Mouse (Mus musculus): ENCODE results near the gene Hsd3b7. TPM values are rescaled to one million over a fixed set of nuclear protein-coding genes. Genes with fewer than 3 reads are reported as not detected.
"Not testable (repeated sequence)": the region's sequence is repeated elsewhere in the genome, so short reads cannot be mapped to it uniquely, and the experiment has no call there.

Hsd3b7 gene
- total RNA-seq, 2 experiments from 2014 or later: 26.8 to 31.3 TPM

DNA sequence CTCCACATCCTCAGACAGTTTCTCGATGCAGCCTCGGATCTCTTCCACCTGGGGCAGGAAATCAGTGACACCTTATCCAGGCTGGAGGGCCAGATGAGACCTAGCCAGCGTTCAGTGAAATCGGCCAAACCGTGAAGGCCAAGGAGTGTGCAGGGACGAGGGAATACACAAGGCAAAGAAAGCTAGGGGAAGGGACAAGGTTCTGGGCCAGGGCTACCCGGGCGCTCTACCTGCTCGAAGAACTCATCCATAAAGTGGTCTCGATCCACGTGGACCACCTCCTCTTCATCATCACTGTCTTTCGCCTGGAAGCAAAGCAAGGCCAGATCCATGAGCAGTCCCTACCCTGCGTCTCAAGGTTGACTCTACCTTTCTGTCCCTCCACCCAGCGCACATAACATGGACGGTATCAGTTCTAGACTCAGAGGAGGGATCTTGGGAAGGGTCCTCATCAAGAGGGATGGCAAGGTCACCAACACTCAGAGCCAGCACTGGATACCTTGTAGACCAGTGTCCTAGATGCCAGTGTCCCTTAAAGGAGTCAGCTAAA, 14.8 kb downstream of the Hsd3b7 start:
- no peak for ATAC-seq (replicated peaks; ENCODE audit: poor library complexity)

DNA sequence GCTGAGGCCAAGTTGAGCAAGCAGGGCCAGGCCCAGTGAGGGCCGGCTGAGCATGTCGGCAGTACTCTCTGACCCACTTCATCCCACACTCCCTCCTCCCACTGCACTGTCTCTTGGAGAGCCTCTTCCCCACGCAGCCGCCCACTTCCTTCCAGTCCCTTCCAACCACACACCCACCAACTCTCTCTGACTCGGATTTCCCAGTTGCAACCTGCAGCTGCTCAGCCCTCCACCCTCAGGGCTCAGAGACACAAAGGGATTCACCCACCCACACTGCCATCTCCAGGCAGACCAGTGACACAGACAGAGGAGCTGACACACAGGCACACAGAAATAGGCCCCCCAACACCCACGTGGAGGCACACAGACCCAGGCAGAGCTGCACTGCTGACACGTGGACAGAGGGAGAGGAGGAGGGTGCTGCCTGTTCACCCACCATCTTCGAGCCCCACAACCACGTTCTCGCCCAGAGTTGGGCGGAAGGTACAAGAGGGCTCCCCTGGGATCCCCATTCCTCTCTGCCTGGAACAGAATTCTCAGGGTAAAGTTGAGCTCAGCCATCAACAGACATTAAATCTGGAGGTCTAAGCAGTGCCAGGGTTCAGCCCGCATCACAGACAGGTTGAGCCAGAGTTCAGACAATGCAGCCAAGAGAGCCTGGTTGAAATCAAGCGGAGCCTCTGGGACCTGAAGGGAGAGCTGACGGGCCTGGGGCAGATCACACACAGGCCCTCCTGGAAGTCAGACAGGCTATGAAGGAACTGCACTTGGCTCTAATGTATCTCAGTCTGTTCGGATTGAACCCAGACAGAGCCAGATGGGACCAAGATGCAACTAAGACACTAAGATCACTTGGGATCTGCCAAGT, 15.8 kb downstream of the Hsd3b7 start:
- peak; percentile 97 for ATAC-seq (replicated peaks; ENCODE audit: poor library complexity)

DNA sequence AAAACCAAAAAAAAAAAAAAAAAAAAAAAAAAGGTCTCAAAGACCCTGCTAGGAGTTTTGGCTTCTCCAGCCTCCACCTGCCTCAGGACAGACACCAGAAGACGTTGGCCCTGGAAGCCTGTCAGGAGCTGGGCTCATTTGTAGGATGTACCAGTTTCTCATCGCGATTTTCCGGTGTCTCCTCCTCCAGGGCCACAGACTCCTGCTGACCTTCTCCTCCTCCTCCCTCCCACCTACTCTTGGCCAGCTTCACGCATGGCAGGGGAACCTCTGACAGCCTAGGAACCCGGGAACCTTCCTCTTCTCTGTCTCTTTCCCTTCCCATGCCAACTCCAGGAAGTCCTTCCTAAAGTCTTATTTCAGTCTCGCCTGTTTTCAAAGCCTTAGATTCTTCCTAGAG, 16.6 kb downstream of the Hsd3b7 start:
- ATAC-seq (replicated peaks; ENCODE audit: poor library complexity): no peak

DNA sequence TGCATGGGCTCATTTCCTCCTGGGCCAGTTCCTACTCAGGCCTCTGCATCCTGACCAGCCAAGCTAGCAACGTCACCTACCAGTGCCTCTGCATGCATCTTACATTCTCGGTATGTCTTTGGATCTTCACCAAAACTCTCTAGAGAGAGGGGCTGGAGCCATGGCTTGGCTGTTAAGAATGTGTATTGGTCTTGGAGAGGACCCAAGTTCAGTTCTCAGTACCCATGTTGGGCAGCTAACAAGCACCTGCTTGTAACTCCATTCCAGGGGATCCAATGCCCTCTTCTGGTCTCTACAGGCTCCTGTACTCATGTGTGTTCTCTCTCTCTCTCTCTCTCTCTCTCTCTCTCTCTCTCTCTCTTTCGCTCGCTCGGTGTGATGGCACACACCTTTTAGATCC, 17.4 kb downstream of the Hsd3b7 start:
- no peak for ATAC-seq (replicated peaks; ENCODE audit: poor library complexity)

DNA sequence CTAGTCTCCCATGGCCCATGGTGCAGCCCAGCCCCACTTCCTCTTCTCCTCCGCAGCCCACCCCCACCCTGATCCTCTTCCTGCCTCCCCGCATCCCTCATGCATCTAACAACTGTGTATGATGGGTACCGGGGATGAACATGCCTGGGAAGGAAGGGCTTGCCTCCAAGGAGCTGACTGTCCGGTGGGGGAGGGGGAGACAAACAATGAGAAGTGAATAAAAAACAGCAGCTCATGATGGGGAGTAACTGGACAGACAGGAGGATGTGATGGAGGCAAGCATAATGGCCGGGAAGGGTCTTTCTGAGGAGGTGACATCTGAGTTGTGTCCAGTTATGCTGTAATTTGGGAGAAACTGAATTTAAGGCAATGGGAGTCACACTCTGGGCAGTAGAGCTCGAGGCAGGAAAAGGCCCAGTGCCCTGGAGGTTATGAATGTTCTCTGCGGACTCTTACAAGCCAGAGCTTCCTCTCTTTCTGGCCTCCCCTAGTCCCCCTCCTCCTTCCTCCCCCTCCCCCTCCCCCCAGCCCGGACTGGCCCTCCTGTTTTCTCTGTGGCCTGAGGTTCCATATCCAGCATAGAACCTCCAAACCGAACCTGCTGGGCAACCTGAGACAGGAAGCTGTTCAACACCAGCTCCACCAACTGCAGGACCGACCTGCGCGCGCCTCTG, 20.6 kb downstream of the Hsd3b7 start:
- no peak for ATAC-seq (replicated peaks; ENCODE audit: poor library complexity)

DNA sequence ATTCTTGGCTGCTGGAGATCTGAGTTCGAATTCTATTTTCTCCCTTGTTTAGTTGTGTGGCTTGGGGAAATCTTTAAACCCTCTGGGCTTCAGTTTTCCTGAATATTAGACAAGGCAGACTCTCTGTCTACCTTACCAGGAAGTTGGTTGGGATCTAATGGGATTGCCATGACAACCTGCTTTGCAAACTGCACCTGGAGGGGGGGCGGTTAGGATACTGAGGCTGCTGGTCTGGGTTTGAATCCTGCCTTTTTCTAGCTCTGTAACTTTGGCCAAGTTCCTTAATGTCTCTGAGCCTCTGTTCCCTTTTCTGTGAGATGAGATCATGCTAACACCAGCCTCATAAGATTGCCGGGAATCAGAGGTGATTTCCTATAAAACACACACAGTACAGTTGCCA, 22.1 kb downstream of the Hsd3b7 start:
- ATAC-seq (replicated peaks; ENCODE audit: poor library complexity): no peak; the same call in 1 of the 2 replicates

DNA sequence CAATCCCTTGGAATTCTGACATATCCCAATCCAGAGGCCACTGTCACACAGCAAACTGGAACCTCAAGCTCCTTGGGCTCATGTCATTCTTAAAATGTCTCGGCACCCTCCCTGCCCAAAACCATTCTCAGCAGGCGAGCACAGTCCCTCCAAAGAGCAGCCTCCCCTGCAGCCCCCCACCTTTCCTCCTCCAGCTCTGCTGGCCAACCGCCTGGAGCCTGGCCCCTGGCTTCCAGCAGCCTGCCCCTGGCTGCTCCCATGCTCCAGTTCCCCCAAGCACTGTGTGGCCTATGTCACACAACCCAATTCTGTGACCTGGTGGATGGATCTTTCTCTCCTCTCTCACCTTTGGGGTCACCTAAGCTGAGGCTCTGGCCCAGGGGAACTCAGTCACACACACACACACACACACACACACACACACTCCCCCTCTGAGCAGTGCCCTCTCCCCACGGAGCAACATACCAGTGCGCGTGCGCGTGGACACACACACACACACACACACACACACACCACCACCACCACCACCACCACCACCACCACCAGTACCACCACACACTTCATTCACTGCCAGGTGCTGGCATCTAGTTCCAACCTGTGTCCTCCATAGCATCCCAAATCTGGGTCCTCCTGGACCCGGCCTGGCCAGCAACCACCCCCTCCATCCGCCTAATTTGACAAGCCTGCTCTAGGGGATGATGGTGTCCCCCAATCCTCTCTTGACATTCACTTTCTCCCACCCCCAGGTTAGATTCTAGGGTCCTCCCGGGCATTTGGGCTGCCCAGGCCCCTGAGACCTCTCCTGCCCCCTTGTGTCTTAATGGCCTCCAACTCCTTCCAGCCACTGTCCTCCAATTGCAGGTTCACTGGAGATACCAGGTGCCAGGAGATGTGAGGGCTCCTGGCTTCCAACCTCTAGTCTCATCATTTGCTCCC, 23.1 kb downstream of the Hsd3b7 start:
- no peak for ATAC-seq (replicated peaks; ENCODE audit: poor library complexity)

DNA sequence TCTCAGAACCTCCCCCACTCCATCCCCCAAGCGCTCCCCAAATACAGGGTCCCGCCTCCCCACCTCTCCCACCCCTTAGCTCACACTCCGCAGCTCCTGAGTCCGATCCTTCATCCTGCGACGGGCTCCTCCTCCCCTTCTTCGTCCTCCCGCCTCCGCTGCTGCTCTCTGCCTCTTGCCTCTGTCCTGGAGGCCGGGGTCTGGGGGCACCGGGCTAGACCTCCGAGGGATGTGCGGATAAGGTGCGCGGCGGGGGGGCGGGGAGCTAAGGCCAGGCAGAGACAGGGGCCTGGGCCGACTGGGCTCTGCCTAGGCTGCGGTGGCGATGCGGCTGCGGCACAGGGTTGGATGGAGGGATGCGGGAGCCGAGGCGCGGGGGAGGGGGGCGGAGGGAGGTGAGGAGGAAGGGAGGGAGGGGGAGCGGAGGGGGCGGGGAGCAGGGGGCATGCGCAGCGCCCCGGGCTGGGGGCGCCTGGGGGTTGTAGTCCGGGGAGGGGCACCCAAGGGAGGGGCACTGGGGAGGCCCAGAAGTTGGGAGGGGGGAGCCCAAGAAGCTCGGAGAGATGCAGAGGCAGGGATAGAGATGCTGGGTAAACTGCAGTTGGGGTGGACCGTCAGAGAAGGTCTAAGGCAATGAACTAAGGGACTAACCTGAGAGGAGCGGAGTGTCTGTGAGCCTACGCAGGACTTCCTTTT, 23.9 kb downstream of the Hsd3b7 start, which contains the start of the genes Stx4a and Stx1b:
Gene Stx4a, plus strand, starts transcription at position 119 of the 696 bp plus-strand sequence.
Gene Stx1b, minus strand, starts transcription at position 374 of the 696 bp plus-strand sequence.
- no peak for ATAC-seq (replicated peaks; ENCODE audit: poor library complexity)

DNA sequence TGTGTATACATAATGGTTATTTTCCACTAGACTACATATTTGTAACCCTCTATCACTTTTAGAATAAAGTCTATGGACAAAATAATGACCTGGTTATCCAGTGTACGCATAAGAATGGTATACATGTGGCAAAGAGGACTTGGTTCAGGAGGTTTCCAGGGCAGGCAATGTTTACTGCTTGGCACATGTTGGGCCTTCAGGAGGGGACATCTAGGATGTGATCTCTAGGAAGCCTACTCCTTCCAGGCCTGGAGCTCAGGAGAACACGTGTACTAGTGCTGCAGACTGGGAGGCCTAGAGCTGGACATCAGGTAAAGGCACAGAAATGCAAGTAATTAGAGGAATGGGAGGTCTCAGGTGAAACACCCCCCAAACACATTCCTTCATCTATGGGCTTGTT, 35.1 kb downstream of the Hsd3b7 start:
- no peak for ATAC-seq (replicated peaks; ENCODE audit: poor library complexity)

DNA sequence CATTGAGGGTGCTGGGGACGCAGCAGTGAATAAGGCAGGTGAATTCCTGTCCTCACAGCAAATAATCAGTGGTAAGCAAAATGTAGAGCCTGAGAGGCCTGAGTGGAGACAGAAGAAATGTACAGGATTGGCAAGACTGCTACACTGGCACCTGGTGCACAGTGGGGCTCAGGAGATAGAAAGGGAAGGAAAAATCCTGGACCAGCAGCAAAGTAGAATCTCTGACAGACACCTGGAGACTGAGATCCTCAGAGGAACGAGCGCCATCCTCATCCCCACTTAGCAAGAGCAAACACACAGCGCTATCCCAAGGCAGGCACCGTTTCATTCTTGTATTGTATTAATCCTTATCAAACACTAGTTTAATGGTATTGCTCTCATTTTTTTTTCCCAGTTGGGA, 37.1 kb downstream of the Hsd3b7 start:
- ATAC-seq (replicated peaks; ENCODE audit: poor library complexity): no peak

DNA sequence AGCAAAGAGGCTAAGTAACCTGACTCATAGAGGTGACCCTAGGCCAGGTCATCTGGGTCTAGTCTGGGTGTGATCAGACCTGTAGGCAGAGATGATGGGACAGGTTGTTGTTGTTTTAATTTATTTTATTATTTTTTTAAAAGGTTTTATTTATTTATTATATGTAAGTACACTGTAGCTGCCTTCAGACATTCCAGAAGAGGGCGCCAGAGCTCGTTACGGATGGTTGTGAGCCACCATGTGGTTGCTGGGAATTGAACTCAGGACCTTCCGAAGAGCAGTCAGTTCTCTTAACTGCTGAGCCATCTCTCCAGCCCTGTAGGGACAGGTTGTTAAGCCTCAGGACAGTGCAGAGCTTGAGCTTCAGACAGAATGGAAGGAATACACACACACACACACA, 37.5 kb downstream of the Hsd3b7 start:
- not testable (repeated sequence) for ATAC-seq (replicated peaks; ENCODE audit: poor library complexity)

DNA sequence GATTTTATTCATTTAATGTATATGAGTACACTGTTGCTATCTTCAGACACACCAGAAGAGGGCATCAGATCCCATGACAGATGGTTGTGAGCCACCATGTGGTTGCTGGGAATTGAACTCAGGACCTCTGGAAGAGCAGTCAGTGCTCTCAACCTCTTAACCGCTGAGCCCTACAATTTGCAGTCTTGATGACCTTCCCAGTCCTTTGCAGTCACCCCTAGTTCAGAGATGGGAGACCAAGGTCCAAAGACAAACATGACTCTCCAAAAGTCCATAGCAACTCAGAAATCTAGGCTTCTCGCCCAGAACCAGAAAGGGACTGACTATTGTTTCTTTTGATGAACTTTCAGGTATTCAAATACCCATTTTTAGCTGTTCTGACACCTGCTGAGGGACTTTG, 39.6 kb downstream of the Hsd3b7 start:
- not testable (repeated sequence) for ATAC-seq (replicated peaks; ENCODE audit: poor library complexity)

DNA sequence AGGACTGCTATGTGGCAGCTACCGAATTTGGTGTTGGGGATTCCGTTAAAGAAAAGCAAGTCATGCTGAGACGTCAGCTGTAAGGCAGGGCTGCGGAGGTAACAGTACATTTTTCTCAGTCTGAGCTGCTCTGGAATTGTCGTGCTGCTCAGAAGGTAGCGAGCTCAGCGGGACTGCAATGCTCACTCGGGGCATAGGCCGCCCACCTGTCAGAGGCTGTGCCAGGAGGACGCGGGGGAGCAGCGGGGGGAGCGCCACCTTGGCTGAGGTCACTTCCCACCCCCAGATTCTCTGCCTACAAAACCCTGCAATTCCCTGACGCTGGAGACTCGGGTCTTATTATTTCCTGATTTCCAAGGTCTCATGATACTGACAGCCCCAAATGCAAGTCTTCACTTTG, 40.5 kb downstream of the Hsd3b7 start:
- peak; percentile 45 for ATAC-seq (replicated peaks; ENCODE audit: poor library complexity)

DNA sequence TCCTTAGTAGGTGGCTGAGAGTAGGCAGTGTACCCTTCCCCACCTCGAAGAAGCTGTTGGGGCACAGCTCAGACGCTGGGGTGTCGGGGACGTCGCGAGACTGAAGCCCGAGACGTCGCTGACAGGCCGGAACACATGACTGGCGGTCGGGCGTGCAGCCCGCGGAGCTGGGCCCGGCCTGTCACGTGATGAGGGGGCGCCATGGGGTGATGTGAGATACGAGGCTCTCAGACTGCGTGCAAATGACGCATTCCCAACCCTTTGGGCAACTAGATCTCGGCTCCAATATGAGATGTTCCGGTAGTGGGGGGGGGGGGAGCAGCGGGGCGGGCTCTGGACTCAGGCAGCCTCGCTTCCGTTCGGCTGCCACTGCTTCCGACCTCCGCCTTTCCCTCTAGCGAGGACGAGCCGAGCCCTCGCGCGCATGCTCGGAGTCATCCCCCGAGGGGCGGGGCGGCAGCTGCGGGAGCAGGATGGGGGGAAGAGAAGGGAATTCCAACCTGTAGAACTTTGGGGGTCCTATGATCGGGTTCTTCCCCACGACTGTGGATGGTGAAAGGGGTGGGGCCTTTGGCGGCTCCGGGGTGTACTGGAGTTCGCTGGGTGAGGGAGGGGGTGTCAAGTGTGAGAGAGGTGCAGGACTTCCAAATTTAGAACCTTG, 41.1 kb downstream of the Hsd3b7 start:
- peak; percentile 82 for ATAC-seq (replicated peaks; ENCODE audit: poor library complexity)

DNA sequence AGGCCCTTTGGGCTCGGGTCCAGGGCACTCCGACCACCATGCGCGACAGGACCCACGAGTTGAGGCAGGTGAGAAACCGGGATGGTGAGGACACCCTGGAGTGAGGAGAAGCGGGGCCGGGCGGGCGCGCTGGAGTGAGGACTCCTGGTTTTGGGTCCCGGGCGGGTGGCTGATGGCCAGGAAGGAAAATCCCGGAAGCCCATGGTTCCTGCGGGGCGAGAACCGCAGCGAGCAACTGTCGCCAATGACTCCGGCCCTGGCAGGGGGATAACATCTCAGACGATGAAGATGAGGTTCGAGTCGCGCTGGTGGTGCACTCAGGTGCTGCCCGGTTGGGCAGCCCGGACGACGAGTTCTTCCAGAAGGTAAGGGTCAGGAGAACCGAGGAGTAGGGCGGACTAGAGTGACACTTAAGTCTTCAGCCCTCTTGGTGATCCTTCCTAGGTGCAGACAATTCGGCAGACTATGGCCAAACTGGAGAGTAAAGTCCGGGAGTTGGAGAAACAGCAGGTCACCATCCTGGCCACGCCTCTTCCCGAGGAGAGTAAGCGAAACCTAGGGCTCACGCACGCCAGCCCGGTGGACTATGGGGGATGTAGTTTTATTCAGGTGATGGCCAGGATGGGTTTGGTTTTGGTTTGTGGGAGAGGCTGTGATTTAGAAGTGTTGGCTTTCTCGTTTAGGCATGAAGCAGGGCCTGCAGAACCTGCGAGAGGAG, 41.8 kb downstream of the Hsd3b7 start:
- ATAC-seq (replicated peaks; ENCODE audit: poor library complexity): peak; percentile 66

DNA sequence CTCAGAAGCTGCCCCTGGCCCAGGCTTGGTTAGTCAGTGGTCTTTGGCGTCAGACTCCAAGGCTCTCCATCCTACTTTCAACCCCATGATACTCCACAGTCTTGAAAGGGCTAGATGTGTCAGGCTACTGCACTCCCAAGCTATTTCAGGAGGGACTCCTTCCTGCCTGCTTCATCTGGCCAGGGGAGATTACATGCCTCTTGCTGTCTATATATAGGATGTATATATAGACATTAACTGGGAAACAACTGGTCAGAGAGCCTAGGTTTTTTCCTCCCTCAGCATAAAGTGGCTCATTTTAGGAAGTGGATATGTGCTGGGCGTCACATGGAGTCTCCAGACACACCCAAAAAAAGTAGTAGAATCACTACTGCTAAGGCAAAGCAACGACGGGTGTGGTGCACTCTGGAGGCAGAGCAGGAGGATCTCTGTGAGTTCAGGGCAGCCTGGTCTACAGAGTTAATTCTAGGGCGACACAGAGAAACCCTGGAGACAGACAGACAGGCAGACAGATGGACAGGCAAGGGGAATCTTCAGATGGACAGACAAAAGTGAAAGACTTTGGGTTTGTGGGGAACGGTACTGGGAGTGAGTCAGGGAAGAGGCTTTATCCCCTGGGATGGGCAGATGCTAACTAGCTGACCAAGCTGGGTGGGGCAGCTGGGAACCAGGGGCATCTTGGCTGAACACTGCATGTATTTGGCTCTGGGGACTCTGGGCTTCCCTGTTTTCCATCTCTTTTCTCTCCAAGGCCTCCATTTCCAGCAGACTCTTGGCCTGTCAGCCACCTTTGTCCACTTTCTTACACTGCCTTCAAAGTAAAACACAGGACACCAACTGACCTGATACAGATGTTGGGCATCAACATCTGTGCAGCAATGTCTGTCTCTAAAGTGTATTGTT, 49.8 kb downstream of the Hsd3b7 start:
- no peak for ATAC-seq (replicated peaks; ENCODE audit: poor library complexity)

DNA sequence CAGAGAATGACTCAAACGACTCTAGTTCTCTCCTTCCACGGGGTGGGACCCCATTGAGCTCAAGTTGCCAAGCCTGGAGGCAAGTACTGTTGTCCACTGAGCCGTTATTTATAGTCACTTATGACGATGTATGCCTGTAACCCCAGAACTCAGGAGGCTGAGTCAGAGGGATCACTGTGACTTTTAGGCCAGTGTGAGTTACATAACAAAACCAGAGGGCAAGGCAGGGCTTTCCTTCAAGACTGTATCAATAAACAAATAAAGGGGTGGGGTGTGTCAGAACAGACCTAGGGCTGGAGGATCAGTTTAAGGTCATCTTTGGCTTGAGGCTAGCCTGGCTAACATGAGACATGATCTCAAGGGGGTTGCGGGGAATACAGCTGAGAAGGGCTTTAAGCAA, 50.5 kb downstream of the Hsd3b7 start:
- no peak for ATAC-seq (replicated peaks; ENCODE audit: poor library complexity)
